Mouse (Mus musculus): ENCODE results near the gene D10Wsu102e.
"Not testable (repeated sequence)": the region's sequence is repeated elsewhere in the genome, so short reads cannot be mapped to it uniquely, and the experiment has no call there.

D10Wsu102e gene

DNA sequence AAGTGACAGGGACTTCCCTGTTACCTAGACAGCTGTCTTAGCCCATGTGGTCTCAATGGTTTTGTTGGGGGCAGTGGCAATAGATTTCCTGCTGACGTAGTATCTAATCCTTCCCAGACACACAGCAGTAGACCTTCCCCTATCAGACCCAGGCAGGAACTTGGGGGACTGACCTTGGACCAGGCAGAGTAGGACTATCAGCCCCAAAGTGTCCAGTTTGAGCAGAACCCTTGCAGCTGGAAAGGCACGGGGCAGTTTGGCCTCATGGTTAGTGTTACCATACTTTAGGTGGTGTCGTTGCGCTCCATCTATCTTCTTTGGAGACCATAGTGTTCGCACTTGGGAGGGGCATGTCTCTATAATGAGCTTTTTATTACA is 13.7 kb upstream of the D10Wsu102e start:
- DNase-seq (ENCODE audit: low read depth): no peak

DNA sequence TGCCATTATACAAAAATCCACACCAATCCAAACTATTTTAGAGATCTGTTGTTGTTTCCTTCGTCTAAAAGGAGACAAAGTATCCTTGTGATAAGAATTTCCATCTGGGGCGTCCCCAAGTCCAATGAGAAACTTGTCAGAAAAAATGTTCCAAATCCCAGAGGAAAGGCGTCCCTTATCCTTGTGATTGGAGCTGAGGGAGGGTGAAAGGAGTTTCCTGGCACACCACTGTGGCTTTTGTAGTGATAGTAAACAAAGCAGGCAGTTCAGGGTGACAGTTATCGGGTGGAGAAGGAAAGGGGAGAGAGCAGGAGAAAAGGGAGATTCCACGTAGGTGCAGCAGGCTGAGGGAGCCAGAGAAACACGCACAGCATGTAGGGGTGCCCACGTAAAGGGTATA is 12.5 kb upstream of the D10Wsu102e start:
- DNase-seq (ENCODE audit: low read depth): no peak

DNA sequence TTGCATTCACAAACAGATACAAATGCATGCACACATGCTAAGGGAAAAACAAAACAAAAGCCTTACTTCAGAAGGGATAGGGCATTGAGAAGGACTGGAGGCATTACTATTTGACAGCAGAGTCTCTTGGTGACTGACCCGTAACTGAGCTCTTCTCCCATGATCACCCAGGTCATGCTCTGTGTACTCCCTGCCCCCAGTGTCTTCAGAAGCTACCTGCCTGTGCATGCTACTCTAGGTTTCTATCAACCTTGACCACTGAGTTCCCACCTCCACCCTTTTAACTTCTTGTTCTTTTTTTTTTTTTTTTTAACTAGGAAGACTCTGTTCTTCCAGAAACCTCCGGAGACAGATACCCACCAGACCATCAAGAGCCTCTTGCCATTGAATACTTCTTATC is 9.3 kb upstream of the D10Wsu102e start:
- DNase-seq (ENCODE audit: low read depth): no peak

DNA sequence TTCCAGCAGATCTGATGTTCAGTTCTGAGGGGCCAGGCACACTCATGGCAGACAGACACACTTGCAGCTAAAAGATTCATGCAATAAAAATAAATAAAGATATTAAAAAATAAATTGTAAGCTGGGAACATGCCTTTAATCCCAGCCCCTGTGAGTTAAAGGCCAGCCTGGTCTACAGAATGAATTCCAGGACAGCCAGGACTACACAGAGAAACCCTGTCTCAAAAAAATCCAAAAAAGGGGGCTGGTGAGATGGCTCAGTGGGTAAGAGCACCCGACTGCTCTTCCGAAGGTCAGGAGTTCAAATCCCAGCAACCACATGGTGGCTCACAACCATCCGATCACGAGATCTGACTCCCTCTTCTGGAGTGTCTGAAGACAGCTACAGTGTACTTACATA is 8.2 kb upstream of the D10Wsu102e start:
- DNase-seq (ENCODE audit: low read depth): not testable (repeated sequence)

DNA sequence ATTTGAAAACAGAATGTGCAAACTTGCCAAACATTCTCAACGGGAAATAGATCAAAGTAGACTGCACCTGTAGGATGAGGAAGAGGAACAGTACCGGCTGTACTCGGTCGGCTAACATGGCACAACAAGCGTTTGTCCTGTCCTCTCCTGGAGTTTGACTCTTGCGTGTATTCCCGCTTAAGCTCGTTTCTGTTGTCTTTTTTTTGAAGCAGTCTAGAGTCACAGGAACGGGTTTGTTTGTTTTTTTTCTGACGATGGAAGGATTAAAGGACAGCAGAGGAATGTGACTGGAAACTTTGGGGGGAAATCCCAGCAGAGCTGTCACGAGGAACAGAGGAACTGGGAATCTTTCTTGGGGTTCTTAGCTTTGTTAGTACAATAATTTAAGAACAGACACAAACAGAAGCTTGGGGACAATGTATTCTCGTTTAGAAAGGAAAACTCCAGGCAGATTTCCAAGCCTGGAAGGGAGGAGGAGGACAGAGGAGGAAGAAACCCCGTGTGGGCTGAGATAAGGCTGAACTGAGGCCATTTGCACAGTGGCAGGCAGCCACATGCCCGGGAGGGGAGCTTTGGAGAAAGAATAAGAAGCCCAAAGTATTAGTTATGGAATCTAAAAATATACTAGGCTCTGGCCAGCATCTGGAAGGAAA is 6.2 kb upstream of the D10Wsu102e start:
- DNase-seq (ENCODE audit: low read depth): no peak

DNA sequence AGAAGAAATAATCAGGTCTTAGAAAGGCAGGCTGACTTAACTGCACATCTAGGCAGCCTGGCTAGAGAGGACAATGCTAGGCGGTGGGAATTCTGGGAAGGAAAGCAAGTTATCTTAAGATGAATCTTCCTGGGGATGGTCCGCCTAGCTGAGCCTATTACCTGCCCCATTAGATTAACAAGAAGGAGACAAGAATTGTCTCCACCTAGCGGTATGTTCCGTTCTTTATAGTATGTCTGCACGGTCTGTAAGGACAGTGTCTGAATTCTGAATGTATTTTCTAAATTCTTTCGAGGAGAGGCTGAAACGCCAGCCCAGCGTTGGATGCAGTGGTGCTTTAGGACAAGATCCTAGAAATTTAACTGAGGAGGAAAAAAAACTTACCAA is 5.7 kb upstream of the D10Wsu102e start:
- peak; percentile 41 for DNase-seq (ENCODE audit: low read depth)

DNA sequence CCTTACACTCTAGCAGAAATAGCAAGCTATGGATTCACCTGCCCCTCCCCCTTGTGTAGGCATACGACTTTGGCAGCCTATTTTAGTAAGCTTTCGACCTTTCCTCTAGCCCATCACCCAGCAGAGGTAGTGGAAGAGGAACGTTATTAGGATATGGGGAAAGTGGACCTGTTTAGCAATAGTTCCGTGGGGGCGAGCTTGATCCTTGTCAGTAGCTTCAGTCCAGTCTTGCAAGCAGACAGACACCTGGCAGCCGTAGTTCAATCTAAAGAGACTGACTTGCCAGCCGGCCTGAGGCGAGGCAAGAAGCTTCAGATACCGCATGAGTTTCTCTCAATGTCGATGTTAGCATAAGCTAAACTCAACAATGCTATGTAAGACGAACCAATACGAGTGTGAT is 3.6 kb upstream of the D10Wsu102e start:
- DNase-seq (ENCODE audit: low read depth): no peak

DNA sequence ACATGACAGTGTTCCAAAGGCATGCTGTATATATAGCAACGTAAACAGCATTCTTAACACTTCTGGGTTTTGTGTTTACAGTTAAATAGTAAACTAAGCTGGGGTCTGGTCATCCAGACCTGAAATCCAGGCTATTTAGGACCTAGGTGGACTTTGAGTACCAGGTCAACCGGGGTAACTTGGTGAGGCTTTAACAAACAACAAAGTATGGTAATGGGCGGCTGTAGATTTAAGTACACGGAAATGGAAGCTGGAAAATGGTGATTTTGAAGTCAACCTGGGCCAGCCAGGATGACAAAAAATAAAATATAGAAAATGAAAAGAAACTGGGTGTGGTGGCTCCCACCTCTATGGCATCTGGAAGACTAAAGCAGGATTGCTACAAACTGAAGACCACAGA is 570 bp upstream of the D10Wsu102e start:
- DNase-seq (ENCODE audit: low read depth): no peak

DNA sequence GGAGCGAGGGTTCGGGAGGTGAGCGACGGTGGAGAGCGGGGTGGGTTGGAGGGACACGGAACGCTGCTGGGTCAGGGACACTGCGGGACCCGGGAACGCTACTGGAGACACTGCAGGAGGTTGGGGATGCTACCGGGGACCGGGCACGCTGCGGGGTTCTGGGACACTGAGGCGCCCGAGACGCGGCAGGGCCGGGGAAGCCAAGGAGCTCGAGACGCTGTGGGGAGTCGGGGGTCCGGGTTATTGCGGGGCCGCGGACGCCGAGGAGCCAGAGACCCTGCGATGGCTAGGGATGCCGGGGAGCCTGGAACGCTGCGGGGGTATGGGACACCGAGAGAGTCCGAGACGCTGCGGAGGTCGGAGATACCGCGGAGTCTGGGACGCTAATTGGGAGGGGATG is 335 bp downstream of the D10Wsu102e start:
- DNase-seq (ENCODE audit: low read depth): no peak

DNA sequence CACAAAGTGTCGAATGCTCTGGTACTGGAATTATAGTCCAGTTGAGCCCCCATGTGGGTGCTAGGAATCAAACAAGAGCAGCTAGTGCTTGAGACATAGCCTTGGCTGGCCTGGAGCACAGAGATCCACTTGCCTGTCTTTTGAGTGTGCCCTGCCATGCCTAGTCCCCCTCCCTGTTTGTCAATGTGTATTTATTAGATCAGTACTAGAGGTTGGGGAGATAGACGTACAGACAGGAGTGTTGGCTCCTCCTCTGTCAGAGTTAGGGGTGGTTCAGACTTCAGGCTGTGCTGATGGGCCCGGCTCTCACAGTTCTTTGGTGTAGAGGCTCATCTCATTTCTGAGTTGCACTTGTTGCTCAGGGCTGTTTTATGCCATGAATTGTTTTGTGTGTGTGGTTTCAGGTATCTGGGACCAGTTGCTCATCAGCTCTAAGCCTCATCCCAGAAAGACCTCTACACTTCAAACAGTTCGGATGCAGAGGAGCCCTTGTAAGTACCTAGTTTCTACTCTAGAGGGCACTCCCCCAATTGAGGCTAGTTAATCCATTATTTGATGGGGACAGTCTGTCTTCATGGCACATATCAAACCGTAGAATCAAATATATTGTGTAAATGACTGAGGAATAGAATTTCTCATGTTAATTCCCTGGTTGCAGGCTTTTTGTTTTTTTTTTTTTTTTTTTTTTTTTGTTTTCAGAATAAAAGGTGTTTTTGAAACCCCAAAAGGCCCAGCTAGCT is 1.8 kb downstream of the D10Wsu102e start:
- DNase-seq (ENCODE audit: low read depth): peak; percentile 62

DNA sequence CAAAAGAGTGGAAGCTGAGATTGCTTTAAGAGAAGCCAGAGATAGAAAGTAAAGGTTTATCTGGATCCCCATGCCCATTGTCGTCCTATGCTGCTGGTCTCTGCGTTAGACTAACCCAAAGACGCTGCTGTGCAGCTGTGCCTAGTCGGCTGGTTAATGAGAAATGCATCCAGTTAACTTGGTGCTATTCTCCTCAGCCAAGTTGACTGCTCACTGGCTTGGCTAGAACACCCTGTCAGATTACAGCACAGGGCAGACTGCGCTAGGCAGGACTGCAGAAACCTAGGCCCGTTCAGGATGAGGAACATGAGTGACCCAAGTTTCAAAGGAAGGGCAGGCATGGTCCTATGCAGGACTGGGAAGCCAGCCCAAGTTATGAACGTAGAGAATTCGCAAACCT is 3.4 kb downstream of the D10Wsu102e start:
- no peak for DNase-seq (ENCODE audit: low read depth)

DNA sequence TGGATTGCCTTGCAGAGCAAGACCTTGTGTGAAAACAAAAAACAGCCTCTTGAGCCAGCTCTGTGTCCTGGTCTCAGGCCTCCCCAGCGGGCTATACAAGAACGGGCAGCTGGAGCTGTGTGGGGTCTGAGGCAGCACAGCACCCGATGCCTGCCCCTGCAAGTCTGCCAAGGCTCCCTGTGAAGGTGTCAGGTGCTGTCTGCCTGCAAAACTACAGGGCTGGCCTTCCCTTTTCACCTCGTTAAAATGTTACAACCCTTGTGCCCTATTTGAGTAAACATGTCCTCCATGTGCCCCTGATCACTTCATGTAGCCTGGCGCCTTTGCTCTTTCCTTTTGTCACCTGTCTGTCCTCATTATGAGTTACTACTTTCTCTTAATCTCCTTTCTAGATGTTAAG is 8.9 kb downstream of the D10Wsu102e start:
- DNase-seq (ENCODE audit: low read depth): no peak

DNA sequence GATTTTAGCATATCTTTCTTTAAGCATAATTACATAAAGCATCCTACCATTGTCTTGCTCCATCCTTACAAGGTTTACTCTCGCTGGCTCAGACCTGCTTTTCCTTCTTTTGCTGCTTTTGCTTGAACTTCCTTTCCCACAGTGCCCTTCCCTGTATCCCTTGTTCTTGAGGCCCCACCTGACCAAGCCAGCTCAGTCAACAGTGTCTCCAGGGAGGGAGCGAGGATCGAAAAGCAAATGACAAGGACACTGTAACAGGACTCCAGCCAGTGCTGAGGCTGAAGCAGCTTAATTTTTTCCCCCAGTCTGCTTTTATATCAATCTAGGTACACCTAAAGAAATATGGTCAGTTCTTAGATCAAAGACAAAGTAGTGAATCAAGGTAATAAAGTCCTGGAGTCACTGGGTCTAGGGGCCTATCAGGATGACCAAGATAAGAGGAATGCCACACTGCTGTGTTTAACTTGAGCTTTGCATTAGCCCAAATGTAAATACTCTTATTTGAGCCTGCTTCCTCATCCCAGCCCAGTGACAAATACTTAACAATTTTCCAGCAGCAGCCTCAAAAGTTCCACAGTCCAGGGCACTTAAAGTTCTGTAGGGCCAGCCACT is 14.1 kb downstream of the D10Wsu102e start:
- DNase-seq (ENCODE audit: low read depth): no peak

DNA sequence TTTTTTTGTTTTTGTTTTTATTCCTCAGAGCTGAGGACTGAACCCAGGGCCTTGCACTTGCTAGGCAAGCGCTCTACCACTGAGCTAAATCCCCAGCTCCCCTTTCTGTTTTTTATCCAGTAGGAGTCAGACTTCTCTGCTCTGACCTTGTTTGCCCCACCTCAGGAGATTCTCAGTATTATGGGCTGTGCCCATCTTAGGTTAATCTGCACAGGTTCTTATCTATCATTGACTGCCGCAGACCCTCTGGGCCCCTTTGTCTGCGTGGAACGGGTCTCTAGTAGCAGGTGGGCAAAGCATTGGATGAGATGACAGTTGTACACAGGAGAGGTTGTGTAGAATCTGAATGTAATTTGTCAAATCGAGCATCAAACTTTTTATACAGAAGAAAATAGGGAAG is 15.4 kb downstream of the D10Wsu102e start:
- not testable (repeated sequence) for DNase-seq (ENCODE audit: low read depth)

DNA sequence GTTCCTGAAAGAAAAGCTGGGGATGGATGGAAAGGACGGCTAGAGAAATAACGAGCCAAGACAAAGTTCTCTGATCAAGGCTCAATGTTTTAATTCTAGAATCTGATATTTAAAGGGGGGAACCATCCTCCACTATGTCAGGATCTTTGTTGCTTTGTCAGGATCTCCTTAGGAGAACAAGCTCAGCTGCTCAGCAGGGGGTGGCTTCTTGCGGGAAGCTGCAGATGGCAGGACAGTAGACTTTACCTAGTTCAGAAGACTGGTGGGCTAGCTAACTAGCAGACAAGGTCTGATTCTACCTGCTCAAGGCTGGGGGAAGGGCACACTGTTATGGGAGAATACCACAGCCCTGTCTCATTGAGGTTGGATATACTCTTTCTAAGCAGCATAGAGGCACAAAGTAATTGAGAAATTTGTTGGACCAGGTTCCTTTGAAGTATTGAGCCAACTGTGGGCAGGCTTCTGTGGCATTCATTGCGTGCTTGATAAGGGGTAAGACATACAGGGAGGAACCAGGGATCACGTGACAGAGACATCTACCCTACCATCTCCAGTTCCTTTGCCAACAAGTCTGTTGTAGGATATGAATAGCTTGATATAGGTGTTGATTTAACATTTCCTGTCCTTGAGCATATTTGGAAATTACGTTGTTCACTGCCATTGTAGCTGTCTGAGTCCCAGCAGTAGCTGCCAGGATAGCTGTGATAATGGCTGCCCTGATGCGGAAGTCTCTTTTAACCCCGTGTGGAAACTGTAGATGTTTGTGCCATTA is 17.1 kb downstream of the D10Wsu102e start:
- no peak for DNase-seq (ENCODE audit: low read depth)

DNA sequence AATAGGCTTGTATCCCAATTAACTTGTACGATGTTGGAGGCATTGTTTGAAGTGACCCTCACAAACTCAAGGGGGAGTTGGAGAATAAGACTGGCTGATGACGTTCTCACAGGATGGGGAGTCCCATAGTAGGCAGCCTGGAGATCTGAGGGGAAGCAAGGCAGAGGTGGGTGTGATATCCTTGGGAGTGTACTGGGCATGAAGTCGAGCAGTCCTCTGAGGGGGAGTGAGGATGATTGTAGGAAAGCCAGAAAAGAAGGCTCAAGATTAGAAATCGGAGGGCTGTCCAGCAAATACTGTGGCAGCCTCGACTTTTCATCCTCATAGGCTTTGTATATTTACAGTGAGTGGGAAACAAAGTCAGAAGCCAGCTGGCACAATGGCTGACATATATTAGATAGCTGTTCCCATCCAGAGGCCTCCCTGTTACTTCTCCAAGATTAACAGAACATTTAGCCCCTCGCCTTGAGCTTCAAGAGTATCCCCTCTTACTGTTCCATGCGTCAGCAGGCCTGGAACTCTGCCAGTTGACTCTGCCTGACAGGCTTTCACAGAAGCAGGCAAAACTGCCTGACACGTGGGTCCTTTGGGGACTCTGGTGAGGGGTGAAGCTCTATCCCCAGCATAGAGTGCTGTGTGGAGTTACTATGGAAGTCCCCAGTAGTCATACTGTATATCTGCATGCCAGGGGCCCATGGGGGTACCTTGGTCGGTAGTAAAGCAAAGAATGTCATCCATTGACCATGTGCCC is 18.2 kb downstream of the D10Wsu102e start:
- no peak for DNase-seq (ENCODE audit: low read depth)

DNA sequence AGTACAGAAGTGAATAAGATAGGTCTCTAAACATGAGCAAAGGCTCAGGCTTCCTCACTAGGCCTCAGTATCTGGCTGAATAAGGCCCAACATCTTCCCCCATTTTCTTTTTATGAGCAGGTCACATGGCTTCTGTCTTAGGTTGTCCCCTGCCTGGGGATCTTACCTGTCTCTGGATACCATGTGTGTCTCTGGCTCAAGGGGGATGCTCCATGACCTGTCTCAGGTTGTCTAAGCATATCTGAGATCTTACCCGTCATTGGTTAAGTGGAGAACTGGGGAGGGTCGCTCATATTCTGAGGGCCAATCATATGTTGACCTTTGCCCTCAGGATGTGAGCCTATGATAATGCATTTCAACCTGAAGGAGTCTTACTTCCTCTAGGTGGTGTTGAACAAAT is 20.5 kb downstream of the D10Wsu102e start:
- no peak for DNase-seq (ENCODE audit: low read depth)

DNA sequence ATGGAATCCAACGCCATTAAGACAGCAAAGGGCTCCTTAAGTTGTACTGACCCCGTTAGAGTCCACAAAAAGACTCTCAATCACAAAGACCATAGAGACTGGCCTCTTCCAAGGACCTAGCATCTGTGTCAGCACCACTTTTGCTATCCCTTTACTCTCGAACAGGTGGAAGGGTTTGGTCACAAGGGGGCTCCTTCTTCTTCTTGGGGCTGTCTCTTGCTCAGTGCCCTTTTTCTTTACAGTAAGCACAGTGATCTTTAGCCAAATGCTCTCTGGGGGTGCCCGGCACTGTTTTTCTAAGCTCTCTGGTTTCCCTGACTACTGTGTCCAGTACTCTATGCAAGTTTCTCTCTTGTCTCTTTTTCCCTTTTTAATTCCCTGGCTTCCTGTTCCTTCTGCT is 22.5 kb downstream of the D10Wsu102e start:
- no peak for DNase-seq (ENCODE audit: low read depth)

DNA sequence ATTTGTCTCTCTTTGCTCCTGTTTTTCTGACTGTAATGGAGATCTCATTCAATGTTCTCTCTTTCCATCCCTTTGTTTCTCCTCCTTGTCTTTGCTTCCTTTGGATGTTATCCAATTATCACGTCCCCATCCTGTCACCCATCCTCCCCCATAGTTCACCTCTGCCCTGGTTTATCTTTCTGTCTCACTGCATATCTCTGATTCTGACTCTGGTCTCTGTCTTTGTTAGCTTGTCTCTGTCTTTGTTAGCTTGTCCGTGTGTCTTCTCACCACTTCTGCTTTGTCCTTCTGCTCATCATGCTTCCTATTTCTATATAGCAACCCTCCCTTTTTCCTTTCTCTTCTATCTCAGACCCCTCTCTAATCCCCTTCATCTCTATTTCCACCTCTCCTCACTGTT is 23.0 kb downstream of the D10Wsu102e start:
- DNase-seq (ENCODE audit: low read depth): no peak

DNA sequence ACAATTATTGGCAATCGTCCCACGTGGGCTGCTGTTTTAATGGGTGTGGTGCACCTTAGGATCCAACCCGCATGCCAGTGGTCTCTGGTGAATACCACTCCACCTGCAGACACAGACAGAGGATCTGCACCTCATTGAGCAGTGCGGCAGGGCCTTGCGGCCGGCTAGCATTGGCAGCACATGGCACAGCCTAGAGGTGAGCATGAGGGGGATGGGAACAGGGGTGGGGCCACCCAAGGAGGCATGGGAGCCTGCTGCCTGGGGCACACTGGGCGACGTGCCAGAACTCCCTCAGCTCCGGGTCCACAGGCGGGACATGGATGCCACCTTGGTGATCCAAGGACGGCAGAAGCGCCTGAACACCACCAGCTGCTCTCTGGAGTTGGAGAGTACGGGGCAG is 23.8 kb downstream of the D10Wsu102e start:
- no peak for DNase-seq (ENCODE audit: low read depth)

DNA sequence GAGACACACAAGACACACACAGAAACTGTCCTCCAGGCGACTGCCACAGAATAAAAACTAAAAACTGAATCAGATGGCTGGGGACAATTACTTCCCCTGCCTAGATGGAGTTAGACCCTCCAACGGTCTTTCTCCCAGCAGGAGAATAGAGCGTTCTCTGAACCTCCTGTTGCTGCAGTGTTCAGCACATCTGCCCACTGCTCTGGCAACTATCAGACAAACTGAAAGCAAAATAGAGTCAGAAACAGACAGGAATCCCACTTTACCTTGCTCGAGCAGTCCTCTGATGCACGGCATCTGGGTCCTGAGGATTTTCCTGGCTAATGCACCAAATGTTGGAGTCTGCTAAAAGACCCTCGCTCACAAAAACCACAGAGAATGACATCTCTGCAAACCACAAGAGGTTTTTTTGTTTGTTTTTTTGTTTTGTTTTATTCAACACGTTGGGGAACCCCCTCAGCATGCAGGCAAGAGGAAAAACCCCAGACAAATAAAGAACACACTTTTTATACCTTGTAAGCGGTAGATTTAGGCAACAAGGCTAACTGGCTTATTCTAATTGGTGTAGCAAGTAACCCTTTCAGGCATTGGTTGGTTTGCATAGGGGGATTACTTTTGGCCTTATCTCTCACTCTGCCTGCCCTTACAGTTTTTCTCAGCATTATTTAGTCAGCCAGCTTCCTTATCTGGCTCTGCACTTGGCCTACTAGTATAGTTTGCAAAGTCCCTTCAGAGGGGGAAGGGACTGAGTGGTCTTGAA is 24.6 kb downstream of the D10Wsu102e start:
- no peak for DNase-seq (ENCODE audit: low read depth)

Measured in naive thymus-derived CD4-positive, alpha-beta T cell, adult 2 months (primary cell).